Mouse (Mus musculus): ENCODE measurements around the gene Hesx1.

- TF ChIP-seq EP300 (IDR thresholded peaks at IDR 0.05; ENCODE audit: low read depth) (no peak), CTCF (IDR thresholded peaks at IDR 0.05; ENCODE audit: low read depth) (no peak)
These were observed 50.2 kb downstream of the Hesx1 start for GRCm38 (mm10) chr14:27044221-27044966.

Data from heart, postnatal 0 days (tissue).